29 mouse cellular contexts compared by ENCODE assay signal in genomic region chr5:142614513-142614912, GRCm38 (mm10). TPM values are rescaled to one million over a fixed set of nuclear protein-coding genes. Genes with fewer than 3 reads are reported as not detected.
DNase-seq lines count a peak whose midpoint lies in the region; ATAC-seq lines count a peak whose summit lies in the region.
"Had no signal": no experiment of that assay in that cellular context is flagged by ENCODE, and none has a peak within 500 bp of the region (broad histone marks: within the 10 kb centered on the region; RNA-seq: fewer than 3 reads in every experiment).

No protein-coding gene starts in this region.

- peak; percentile 47 for ATAC-seq in liver, embryonic 11.5 days (replicated peaks; ENCODE audit: low FRiP score)
- peak; percentile 66 for ATAC-seq in liver, embryonic 12.5 days
- ATAC-seq in liver, embryonic 15.5 days (ENCODE audit: insufficient read depth), result peak; percentile 71
- ATAC-seq: CD4-positive, CD25-positive, alpha-beta regulatory T cell, adult 4 months; forebrain, embryonic 15.5 days; hindbrain, postnatal 0 days; inflammation-experienced regulatory T-cells, adult 6 months had no signal

- H3K9me3 ChIP-seq in liver, embryonic 11.5 days (ENCODE audit: control insufficient read depth, low read length), result no peaks in the 10 kb centered on the region
- H3K9me3 ChIP-seq in liver, embryonic 12.5 days (replicated peaks), result no peaks in the 10 kb centered on the region
- no peaks in the 10 kb centered on the region for H3K9me3 ChIP-seq in liver, embryonic 15.5 days (replicated peaks)
- H3K9me3 ChIP-seq: embryonic facial prominence, embryonic 13.5 days; forebrain, embryonic 12.5 days; forebrain, embryonic 15.5 days; heart, embryonic 10.5 days; heart, embryonic 13.5 days had no signal

- no peak for DNase-seq in liver, embryonic 11.5 days (ENCODE audit: low spot score)
- DNase-seq in yolk sac, embryonic 10.5 days (ENCODE audit: low spot score), result peak; percentile 74
- DNase-seq in adrenal gland, postnatal 36 days, result no peak
- DNase-seq in adrenal gland, postnatal 10 days, result no peak
- DNase-seq: adrenal gland, adult 2 months; adrenal gland, postnatal 25 days; cerebellum, adult 18-20 months; cerebellum, adult 9-10 months; cerebellum, postnatal 14 days; gastrocnemius, postnatal 10 days; gastrocnemius, postnatal 36 days; heart, adult 2 months; heart, postnatal 14 days had no signal

- no peak overlapping the region for H3K9ac ChIP-seq in liver, embryonic 11.5 days (ENCODE audit: low read depth, low read length)
- H3K9ac ChIP-seq in liver, embryonic 12.5 days, result no peak overlapping the region
- no peak overlapping the region for H3K9ac ChIP-seq in liver, embryonic 15.5 days
- H3K9ac ChIP-seq: embryonic facial prominence, embryonic 13.5 days; forebrain, embryonic 12.5 days; forebrain, embryonic 15.5 days; heart, embryonic 13.5 days; hindbrain, embryonic 14.5 days had no signal

- H3K27me3 ChIP-seq in liver, embryonic 11.5 days (replicated peaks; ENCODE audit: control insufficient read depth, insufficient read depth, low read length), result peaks cover 6% of the 10 kb centered on the region; the same call in 1 of the 2 replicates
- H3K27me3 ChIP-seq in liver, embryonic 12.5 days (replicated peaks), result peaks cover 16% of the 10 kb centered on the region
- H3K27me3 ChIP-seq in liver, embryonic 15.5 days, result peaks cover 11% of the 10 kb centered on the region
- H3K27me3 ChIP-seq: forebrain, embryonic 15.5 days had no signal

- H3K36me3 ChIP-seq in liver, embryonic 11.5 days (ENCODE audit: control insufficient read depth, insufficient read depth, low read length), result no peaks in the 10 kb centered on the region
- H3K36me3 ChIP-seq in liver, embryonic 12.5 days, result no peaks in the 10 kb centered on the region
- H3K36me3 ChIP-seq in liver, embryonic 15.5 days (replicated peaks), result no peaks in the 10 kb centered on the region
- H3K36me3 ChIP-seq: embryonic facial prominence, embryonic 13.5 days; forebrain, embryonic 12.5 days; forebrain, embryonic 15.5 days; heart, embryonic 10.5 days; heart, embryonic 13.5 days had no signal

- WGBS in liver, embryonic 11.5 days, result 66% methylated on average over 3 of the region's 3 CpGs
- WGBS in liver, embryonic 12.5 days (ENCODE audit: insufficient replicate concordance), result 59% methylated on average over 3 of the region's 3 CpGs
- WGBS in liver, embryonic 15.5 days (ENCODE audit: insufficient replicate concordance), result 51% methylated on average over 3 of the region's 3 CpGs

- H3K4me2 ChIP-seq in liver, embryonic 11.5 days, result no peak overlapping the region
- H3K4me2 ChIP-seq in liver, embryonic 12.5 days, result no peak overlapping the region
- H3K4me2 ChIP-seq in liver, embryonic 15.5 days, result no peak overlapping the region
- H3K4me2 ChIP-seq: embryonic facial prominence, embryonic 13.5 days; forebrain, embryonic 12.5 days; forebrain, embryonic 15.5 days; heart, embryonic 13.5 days; hindbrain, embryonic 14.5 days had no signal

- H3K4me3 ChIP-seq in liver, embryonic 11.5 days (ENCODE audit: low read depth, low read length), result no peak overlapping the region
- H3K4me3 ChIP-seq in liver, embryonic 12.5 days, result no peak overlapping the region
- no peak overlapping the region for H3K4me3 ChIP-seq in liver, embryonic 15.5 days (replicated peaks)
- H3K4me3 ChIP-seq: embryonic facial prominence, embryonic 13.5 days; erythroblast, embryonic 14.5 days; forebrain, embryonic 12.5 days; forebrain, embryonic 15.5 days; heart, adult 2 months; heart, embryonic 10.5 days; heart, embryonic 13.5 days had no signal

- H3K27ac ChIP-seq in liver, embryonic 11.5 days (ENCODE audit: low read depth, low read length), result 0 out of 2 replicates have a peak overlapping the region, but pooled peaks have one; percentile 26
- peak overlapping the region; percentile 63; the same call in 1 of the 2 replicates for H3K27ac ChIP-seq in liver, embryonic 12.5 days
- H3K27ac ChIP-seq in liver, embryonic 15.5 days (replicated peaks), result 0 out of 2 replicates have a peak overlapping the region, but pooled peaks have one; percentile 41
- H3K27ac ChIP-seq: embryonic facial prominence, embryonic 13.5 days; forebrain, embryonic 12.5 days; forebrain, embryonic 15.5 days; heart, adult 2 months; heart, embryonic 10.5 days; heart, embryonic 13.5 days; hindbrain, embryonic 14.5 days; hindbrain, postnatal 0 days had no signal

- H3K4me1 ChIP-seq in liver, embryonic 11.5 days (replicated peaks; ENCODE audit: control insufficient read depth, insufficient read depth, low read length), result no peaks in the 10 kb centered on the region
- peaks cover 11% of the 10 kb centered on the region; the same call in 1 of the 2 replicates for H3K4me1 ChIP-seq in liver, embryonic 12.5 days
- H3K4me1 ChIP-seq in liver, embryonic 15.5 days (replicated peaks), result peaks cover 4% of the 10 kb centered on the region; the same call in 1 of the 2 replicates
- H3K4me1 ChIP-seq: embryonic facial prominence, embryonic 13.5 days; forebrain, embryonic 12.5 days; forebrain, embryonic 15.5 days; heart, embryonic 13.5 days had no signal

RNA-seq across cellular contexts. Expression of gene Mmd2, which starts 5.9 kb away (rescaled TPM):
- polyA plus RNA-seq in liver, embryonic 11.5 days (2014; fragmentation: Nextera tagmentation; extraction: Ambion mirVana), result 20.2 and 23.0 TPM in 2 replicates
- 15.3 and 17.3 TPM in 2 replicates for polyA plus RNA-seq in liver, embryonic 12.5 days (2016; fragmentation: Nextera tagmentation; extraction: Ambion mirVana)
- polyA plus RNA-seq in liver, embryonic 15.5 days (2015; fragmentation: Nextera tagmentation; extraction: Ambion mirVana), result 18.7 and 22.0 TPM in 2 replicates
- total RNA-seq in adrenal gland, postnatal 36 days (2021), result 10 to 100 TPM; 21.6 to 35.2 TPM
- total RNA-seq in adrenal gland, postnatal 10 days (2021), result 10 to 100 TPM; 46.5 to 54.0 TPM
- total RNA-seq: gastrocnemius, adult 18-20 months; gastrocnemius, postnatal 36 days; granulocyte monocyte progenitor cell, adult 5-6 weeks; MEL had no signal
- polyA plus RNA-seq: C2C12; CD4-positive, CD25-positive, alpha-beta regulatory T cell, adult 4 months; erythroblast, embryonic 14.5 days; inflammation-experienced regulatory T-cells, adult 6 months had no signal

RNA-seq across cellular contexts. Expression of gene Wipi2, which starts 13.0 kb away (rescaled TPM):
- polyA plus RNA-seq in liver, embryonic 11.5 days (2014; fragmentation: Nextera tagmentation; extraction: Ambion mirVana), result 52.7 and 56.3 TPM in 2 replicates
- polyA plus RNA-seq in liver, embryonic 12.5 days (2016; fragmentation: Nextera tagmentation; extraction: Ambion mirVana), result 46.7 and 50.1 TPM in 2 replicates
- 34.3 and 34.7 TPM in 2 replicates for polyA plus RNA-seq in liver, embryonic 15.5 days (2015; fragmentation: Nextera tagmentation; extraction: Ambion mirVana)
- total RNA-seq in adrenal gland, postnatal 36 days (2021), result 100 to 1,000 TPM in 1 of 2 experiments, 10 to 100 TPM in 1; 95.2 to 104 TPM
- total RNA-seq in adrenal gland, postnatal 10 days (2021), result 100 to 1,000 TPM in 1 of 2 experiments, 10 to 100 TPM in 1; 93.6 to 102 TPM
